Mouse (Mus musculus) megakaryocyte, embryonic 14.5 days (primary cell): Measurements from ENCODE around the gene Themis. TPM values are rescaled to one million over a fixed set of nuclear protein-coding genes. Genes with fewer than 3 reads are reported as not detected.

Source experiments
- H3K27me3 ChIP-seq: replicated peaks from 2 replicates; pipeline ENCODE3; 2012; ENCODE audit warnings: inconsistent platforms
- H3K36me3 ChIP-seq: replicated peaks from 2 replicates; pipeline ENCODE3; 2012; ENCODE audit warnings: low read length, inconsistent platforms, mixed read lengths
- H3K4me1 ChIP-seq: 2 replicates; pipeline ENCODE4 v1.6.1; 2012; ENCODE audit warnings: inconsistent platforms
- H3K4me3 ChIP-seq: replicated peaks from 2 replicates; pipeline ENCODE3; 2012; ENCODE audit warnings: moderate library complexity, mild to moderate bottlenecking, inconsistent platforms
- H3K9me3 ChIP-seq: 2 replicates; pipeline ENCODE4 v1.6.1; 2012; ENCODE audit warnings: inconsistent platforms
- FLI1 ChIP-seq: IDR thresholded peaks from 2 replicates; pipeline ENCODE4 v1.6.1; 2012; ENCODE audit warnings: low read length, inconsistent platforms, mixed read lengths
- GATA1 ChIP-seq: IDR thresholded peaks from 3 replicates; pipeline ENCODE4 v1.6.1; 2012; ENCODE audit warnings: mixed read lengths, low read length, inconsistent platforms, borderline replicate concordance
- polyA plus RNA-seq: library from polyadenylated mRNA; stranded (reverse); fragments of >175 nt; gene quantifications from 2 replicates; pipeline ENCODE4 v1.2.3, GENCODE M21; 2012; ENCODE audit warnings: low replicate concordance; ENCODE audit not compliant: insufficient read depth

Themis gene
- not detected in 2 replicates for polyA plus RNA-seq

DNA sequence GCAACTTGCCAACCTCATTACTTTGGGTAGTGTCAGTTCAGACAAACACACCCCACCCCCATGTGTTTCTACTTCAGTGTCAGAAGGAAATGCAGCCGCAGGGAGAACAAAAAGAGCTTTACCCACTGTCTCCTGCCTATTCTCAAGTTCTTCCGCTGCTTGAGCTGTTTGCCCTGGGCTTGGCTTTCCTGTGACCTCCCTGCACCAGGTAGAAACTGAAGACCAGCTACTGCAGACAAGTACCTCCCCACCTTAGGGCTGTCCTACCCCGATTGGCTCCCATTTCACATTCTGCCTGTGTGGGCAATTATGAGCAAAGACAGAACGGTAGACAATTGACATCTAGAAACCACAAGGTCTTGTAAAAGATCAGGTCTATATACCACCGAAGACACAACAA, at the start of gene Themis:
Gene Themis, plus strand, starts transcription at position 100 of the 400 bp plus-strand sequence.
- TF ChIP-seq FLI1 (no peak), GATA1 (no peak)
- peaks cover 13% of the 10 kb centered on the region for H3K4me1 ChIP-seq
- H3K36me3 ChIP-seq, result no peaks in the 10 kb centered on the region
- H3K4me3 ChIP-seq, result no peak within 1 kb of the TSS
- no peaks in the 10 kb centered on the region for H3K27me3 ChIP-seq
- H3K9me3 ChIP-seq, result no peaks in the 10 kb centered on the region

DNA sequence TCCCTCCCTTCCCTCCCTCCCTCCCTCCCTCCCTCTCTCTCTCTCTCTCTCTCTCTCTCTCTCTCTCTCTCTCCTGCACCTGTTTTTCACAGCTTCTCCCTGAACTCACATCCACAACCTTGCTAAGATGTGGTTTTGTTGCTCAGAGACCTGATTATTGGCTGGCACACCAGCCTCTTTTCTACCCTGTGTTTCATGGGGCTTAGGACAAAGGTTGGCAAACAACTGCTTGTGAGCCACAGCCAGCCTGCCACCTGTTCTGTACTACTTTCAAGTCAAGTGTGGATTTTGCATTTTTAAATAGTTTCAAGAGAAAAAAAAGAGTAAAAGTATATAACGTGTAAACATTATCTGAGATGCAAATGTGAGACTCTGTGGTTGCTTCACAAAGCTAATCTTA, 48.7 kb upstream of the Themis start:
- Histone ChIP-seq H3K9me3 (no peaks in the 10 kb centered on the region), H3K36me3 (no peaks in the 10 kb centered on the region), H3K4me1 (peaks cover 17% of the 10 kb centered on the region), H3K27me3 (no peaks in the 10 kb centered on the region), H3K4me3 (no peak overlapping the region)
- no peak for TF ChIP-seq FLI1
- no peak for TF ChIP-seq GATA1

DNA sequence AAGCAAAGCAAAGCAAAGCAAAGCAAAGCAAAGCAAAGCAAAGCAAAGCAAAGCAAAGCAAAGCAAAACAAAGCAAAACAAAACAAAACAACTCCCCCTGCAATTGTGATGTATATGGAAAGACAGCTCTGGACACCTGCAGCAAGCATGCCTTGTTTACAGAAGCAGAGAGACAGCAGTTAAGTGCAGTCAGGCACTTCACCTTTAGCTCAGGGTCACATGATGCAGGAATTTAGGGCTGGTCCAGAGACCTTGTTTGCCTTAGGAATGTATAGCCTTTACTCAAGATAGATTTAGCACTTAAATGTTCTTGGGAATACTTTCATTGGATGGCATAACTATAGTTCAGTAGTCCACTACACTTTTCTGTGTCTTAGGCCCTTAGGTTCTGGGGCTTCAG, 32.1 kb upstream of the Themis start:
- Histone ChIP-seq H3K9me3 (peaks cover 8% of the 10 kb centered on the region), H3K27me3 (no peaks in the 10 kb centered on the region), H3K4me3 (no peak overlapping the region), H3K36me3 (peaks cover 4% of the 10 kb centered on the region), H3K4me1 (peaks cover 35% of the 10 kb centered on the region)
- no peak for TF ChIP-seq FLI1
- TF ChIP-seq GATA1, result no peak

DNA sequence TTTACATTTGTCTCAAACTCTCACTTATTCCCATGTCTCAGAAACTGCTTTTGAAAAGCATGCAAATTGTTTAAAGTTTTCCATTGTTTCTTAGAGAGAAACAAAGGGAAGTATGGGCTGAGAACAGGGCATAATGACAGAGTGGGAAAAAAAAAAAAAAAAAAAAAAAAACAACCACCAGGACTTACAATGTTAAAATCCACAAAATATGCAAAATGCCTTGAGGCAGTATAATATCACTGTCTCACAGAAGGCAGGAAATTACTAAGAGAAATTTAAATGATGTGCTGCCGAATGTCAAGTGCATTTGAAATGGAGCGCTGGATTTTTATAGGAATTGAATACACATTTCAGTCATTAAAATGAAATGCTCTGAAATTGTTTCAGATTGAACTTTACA, 26.3 kb upstream of the Themis start:
- Histone ChIP-seq H3K36me3 (peaks cover 3% of the 10 kb centered on the region), H3K4me3 (no peak overlapping the region), H3K9me3 (no peaks in the 10 kb centered on the region), H3K4me1 (peaks cover 46% of the 10 kb centered on the region), H3K27me3 (no peaks in the 10 kb centered on the region)
- TF ChIP-seq GATA1 (no peak), FLI1 (no peak)

DNA sequence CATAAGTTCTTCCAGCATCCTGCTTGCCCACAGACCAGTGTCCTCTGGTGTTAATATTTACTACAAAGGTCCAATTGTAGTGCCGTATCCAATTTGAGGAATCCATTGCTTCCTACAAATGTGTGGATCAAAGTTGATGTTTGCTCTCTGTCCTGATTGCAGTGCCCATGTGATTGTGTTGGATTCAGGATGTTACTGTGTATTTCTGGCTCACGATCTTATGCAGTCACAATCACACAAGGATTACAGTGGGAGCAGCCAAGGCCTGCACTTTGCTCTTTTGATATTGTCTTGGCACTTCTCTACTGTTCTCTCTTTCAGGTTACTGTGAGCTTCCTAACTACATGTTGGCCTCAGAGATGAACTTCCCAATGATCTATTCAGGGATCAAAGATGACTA, 20.3 kb upstream of the Themis start:
- H3K9me3 ChIP-seq, result no peaks in the 10 kb centered on the region
- H3K27me3 ChIP-seq, result no peaks in the 10 kb centered on the region
- TF ChIP-seq FLI1, result no peak
- no peak for TF ChIP-seq GATA1
- peaks cover 3% of the 10 kb centered on the region for H3K36me3 ChIP-seq
- H3K4me3 ChIP-seq, result no peak overlapping the region
- peaks cover 39% of the 10 kb centered on the region for H3K4me1 ChIP-seq

DNA sequence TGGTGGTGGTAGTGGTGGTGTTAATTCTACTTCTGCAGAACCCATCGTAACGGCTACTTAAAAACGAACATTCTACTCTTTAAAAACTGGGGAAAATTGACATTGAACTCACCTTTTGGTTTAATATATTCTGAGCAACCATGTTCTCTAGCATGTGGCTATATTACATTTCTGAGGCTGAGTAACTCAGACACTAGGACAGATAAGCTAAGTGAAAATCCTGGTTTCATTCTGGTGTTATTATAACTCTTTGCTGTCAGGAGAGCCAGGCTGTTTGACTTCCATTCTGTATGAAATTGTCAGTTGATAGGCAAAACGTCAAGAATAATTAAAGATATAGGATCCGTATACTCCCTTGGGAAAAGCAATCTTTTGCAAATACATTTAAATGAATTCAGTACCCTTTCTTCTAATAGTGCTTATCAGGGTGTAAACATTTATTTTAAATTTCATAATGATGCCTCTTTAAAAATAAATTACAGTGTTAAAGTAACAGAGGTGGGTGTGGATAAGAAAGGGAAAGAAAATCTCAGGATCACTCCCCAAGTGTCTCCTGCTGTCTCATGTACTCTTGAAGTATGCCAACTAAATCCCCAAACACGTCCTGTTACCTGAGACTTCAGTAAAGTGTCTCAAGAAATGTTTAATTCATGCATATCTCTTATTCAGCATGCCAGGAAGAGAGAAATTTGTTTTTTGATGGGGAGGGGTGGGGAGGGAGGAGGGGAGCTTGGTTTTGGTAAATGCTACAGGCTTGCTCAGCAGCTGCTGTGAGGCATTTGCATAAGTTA, 18.9 kb upstream of the Themis start:
- H3K36me3 ChIP-seq, result peaks cover 3% of the 10 kb centered on the region
- H3K9me3 ChIP-seq, result no peaks in the 10 kb centered on the region
- H3K27me3 ChIP-seq, result no peaks in the 10 kb centered on the region
- peaks cover 48% of the 10 kb centered on the region for H3K4me1 ChIP-seq
- H3K4me3 ChIP-seq, result no peak overlapping the region
- no peak for TF ChIP-seq FLI1
- no peak for TF ChIP-seq GATA1

DNA sequence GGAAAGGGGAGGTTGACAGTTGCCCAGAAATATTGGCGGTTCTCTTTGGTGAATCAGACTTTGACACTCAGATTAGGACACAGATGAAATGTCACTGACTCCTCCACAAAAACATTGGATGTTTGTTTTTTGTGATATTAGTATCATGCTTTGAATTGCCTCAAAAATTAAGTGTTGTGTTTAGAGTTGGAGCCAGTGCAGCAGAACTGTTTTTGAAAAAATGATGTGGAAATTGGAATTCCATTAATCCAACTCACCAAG, 18.3 kb upstream of the Themis start:
- TF ChIP-seq FLI1 (no peak), GATA1 (no peak)
- Histone ChIP-seq H3K36me3 (peaks cover 3% of the 10 kb centered on the region), H3K4me3 (no peak overlapping the region), H3K27me3 (no peaks in the 10 kb centered on the region), H3K9me3 (no peaks in the 10 kb centered on the region), H3K4me1 (peaks cover 46% of the 10 kb centered on the region)

DNA sequence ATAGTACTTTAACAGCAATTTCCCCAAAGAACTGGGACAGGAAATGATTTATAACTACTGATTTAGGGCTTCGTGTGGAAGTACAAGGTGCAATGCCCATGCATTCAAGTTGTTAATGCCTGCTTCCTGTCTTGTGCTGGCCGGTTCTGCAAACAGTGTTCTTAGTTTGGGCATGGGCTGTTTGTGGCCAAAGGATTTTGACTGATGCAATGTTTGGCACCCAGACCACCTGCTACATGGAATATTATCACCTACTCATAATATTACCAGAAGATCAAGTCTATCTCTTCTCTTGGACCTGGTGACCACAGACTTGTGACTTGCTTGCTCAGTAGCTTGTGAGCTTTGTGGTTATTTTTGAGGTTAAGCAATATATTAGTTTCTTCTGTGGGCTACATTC, 16.2 kb upstream of the Themis start:
- TF ChIP-seq FLI1, result no peak
- TF ChIP-seq GATA1, result no peak
- Histone ChIP-seq H3K4me1 (peaks cover 46% of the 10 kb centered on the region), H3K9me3 (no peaks in the 10 kb centered on the region), H3K27me3 (no peaks in the 10 kb centered on the region), H3K36me3 (peaks cover 3% of the 10 kb centered on the region), H3K4me3 (no peak overlapping the region)

DNA sequence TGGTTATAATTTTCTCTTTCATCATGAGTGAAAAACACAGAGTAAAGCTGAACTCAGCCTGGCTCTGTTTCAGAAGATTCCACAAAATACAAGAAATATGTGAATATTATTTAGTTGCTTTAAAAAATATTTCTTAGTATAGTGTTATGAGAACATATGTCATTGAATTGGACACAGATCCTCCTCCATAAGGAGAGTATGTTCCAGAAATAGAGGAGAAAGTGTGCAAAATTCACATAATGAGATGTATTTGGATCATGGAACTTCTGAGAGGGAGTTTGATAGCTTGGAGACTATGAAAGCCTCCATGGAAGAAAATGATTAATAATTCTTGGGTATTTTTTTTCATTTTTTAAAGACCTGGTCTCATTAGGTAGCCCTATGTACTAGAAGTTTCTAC, 13.4 kb upstream of the Themis start:
- Histone ChIP-seq H3K4me3 (no peak overlapping the region), H3K9me3 (no peaks in the 10 kb centered on the region), H3K36me3 (peaks cover 3% of the 10 kb centered on the region), H3K27me3 (no peaks in the 10 kb centered on the region), H3K4me1 (peaks cover 39% of the 10 kb centered on the region)
- TF ChIP-seq FLI1 (no peak), GATA1 (no peak)

DNA sequence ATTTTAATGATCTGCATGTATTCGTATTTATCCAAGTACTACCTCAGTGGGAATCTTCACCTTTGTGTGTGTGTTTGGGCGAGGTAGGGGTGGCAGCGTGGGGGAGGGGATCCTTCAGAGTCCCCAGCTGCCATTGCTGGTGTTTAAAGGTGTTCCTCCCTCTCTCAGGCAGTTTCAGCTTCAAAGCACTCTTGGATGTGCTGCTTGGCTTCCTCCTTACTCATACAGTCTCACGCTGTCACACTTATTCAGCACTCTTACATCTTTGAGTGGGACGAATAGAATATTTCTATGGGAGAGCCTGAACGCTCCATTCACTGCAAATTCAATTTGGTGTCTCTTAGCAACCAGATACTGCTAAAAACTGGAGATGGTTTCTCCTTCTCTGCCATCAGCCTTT, 3.0 kb upstream of the Themis start:
- Histone ChIP-seq H3K4me3 (no peak overlapping the region), H3K4me1 (peaks cover 26% of the 10 kb centered on the region), H3K36me3 (no peaks in the 10 kb centered on the region), H3K9me3 (no peaks in the 10 kb centered on the region), H3K27me3 (no peaks in the 10 kb centered on the region)
- TF ChIP-seq GATA1 (no peak), FLI1 (no peak)
